Mouse (Mus musculus): ENCODE data around the gene Arhgap10.

The Arhgap10 gene

DNA sequence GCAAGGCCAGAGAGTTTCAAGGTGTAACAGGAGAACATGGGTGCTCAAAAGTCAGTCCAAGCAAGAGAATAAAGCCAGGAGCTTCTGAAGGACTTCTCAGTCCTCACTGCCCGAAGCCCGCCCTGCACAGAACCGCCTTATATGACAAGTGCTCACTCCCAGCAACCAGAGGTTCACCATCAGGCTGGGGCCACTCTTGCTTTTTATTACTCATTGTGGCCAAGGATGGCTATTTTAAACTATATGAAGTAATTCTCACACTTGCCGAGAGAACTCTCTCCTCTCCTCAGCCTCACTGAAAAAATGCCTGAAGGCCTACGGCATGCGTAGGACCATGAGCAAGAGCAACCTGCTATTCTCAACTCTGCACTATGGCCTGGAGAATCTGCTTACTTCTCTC, 133.7 kb downstream of the Arhgap10 start:
- no peak for DNase-seq

DNA sequence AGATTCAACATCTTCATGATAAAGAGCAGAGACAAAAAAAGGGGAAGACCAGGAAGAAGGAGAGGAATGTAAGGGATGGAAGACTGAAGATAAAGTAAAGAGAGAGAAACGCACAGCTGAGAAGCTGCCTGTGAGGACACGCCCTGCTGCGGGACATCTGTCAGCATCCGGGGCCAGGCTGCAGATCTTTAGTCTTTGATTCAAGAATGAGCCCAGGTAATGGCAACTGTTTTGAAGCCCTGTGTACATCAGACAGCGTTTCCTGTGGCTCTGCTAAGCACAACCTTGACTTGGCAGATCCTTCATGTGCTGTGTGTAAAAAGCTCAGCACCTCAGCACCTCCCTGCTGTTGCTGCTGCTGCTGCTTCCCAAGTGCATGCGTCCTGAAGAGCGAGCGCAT, 134.1 kb downstream of the Arhgap10 start:
- no peak for DNase-seq

DNA sequence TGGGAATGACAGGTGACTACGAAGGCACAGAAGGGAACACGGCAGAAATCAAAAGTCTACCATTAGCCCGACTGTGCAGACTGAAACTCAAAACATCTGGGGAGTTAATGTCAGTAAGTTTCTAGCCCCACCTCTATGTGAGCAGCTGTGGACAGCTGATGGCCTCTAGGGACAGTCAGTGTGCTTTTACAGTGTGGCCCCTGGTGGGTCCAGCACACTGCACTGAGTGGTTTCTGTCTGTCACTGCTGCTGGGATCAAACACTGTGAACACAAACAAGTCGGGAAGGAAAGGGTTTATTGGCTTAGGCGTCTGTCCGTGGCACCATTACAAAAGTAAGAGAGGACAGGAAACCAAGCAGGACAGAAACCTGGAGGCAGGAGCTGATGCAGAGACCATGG, 136.9 kb downstream of the Arhgap10 start:
- DNase-seq, result no peak

DNA sequence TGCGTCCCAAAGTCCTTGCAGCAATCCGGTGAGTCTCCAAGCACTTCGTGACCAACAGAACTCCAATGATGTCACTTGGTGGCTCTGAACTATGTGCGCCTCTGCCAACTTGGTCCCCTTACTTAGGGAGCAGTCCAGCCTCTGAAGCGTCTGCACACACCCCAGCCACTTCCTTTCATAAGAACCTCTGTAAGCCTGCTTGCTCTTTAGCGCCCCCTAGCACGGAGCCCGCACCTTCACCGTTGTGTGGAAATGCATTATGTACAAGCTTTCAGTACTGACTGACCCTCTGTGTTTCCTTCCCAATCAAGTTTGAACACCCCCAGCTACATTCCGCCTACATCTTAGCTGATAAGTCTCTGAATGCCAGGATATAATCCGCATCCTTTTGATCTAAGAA, 138.5 kb downstream of the Arhgap10 start:
- DNase-seq, result peak in 1 of 2 experiments; percentile 42

DNA sequence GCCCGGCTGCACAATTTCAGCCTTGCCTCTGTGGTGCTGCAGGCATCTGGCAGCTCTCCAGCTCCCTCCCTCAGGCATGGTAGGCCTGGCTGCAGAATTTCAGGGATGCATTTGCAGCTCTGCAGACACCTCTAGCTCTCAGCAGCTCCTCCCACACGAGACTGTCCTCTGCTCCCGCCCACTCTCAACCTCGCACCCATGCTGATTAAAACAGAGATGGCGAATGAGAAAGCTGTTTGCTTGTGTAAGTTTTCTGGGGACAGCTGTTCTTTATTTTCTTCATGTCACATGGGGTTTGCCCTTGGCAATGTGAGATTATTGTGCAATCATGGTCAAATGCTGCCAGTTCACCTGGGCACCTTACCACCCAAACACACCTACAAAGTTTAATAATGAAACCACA, 141.3 kb downstream of the Arhgap10 start:
- DNase-seq, result no peak

DNA sequence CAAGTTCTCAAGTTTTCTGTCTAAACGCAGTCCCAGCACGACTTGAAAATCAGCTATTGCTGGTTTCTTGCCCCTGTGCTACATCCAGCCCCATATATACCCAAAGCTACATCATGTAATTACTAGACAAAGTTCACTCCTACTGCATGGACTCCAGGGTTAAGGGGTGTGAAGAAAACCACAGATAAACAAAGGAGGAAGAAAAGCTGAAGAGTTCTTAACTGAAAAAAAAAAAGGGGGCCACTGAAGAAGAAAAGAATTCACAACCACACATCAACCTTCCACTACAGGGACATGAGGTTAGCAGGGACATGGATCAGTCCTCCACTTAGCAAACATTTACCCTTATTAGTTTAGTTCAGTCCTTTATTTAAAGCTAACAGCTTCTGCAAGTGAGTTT, 141.8 kb downstream of the Arhgap10 start:
- DNase-seq, result no peak

DNA sequence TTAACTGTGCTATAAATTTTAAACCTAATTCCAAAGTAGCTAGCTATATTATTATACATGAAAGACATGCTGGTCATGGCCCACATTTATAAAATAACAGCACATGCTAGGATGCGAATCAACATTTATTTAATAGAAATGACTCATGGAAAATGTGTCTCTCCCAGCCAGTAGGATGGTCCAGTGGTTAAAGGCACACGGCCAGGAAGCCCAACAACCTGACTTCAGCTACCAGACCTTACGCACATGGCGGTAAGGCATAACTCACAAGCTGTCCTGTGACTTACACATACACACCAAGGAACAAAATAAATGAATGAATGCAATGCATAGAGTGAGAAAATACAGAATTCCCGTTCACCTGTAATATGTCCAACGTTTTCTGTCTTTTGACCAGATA, 146.7 kb downstream of the Arhgap10 start:
- no peak for DNase-seq

DNA sequence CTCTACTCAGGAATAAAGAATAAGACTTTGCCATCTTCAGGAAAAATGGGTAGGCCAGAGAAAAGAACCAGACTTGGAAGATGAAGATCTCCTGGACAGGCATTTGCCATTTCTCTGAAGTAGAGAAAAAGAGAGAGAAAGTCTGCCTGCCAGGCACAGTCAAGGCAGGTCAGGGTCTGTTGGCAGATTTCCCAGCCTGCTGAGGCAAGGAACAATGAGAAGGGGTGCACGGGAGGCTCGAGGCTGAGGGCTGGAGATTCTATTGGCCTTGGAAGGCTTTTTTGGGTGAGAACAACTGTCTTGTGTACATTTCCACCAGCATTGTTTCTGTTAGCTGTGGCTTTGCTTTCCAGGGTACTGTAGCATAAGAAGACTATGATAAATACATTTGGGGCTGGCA, 147.4 kb downstream of the Arhgap10 start:
- no peak for DNase-seq

DNA sequence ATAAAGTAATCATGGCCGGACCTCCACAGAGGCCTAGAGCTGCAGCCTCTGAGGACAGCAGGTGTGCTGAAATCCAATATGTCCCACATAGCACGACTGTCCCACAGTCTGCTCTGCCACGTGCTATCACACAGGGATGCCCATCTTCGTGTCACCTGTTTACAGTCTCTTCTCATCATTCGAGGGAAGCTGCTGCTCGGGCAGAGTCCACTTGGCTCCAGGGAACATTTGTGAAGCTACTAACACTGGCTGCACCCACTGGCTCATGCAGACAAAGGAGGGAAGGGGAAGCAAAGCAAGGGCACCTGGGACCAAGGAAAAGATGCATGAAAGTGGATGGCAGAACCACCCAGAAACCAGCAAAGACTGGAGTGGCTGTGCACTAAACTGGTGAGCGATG, 148.1 kb downstream of the Arhgap10 start:
- DNase-seq, result no peak

DNA sequence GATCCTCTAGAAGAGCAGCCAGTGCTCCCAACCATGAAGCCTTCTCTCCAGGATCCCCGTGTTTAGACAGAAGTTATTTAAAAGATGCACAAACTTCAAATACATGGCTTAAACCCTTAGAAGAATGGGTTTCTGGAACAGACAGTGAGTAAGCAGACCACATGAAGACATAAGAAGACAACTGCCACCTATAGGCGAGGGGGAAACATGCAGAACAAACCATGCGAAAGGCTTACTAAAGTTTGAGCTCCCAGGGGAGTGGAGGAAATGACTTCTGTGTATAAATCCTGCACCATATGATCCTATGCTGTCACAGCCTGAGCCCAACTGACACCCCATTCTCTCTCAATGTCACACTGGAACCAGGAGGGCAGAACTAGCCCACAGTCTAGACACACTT, 150.7 kb downstream of the Arhgap10 start:
- peak in 1 of 2 experiments; percentile 19 for DNase-seq

DNA sequence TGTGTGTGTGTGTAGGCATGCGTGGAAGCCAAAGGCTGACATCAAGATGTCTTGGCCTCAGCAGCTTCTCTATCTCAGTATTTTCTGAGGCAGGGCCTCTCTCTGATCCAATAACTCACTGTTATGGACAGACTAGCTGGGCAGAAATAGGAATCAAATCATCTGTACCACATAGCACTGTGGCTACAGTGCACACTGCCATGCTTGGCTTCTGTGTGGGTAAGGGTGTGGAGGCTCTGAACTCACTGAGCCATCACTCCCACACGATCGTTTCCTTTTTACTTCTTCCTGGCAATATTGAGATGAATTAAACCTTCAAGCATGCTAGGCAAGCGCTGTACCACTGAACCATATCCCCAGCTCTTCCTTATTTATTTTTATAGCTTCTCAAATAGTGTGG, 151.3 kb downstream of the Arhgap10 start:
- DNase-seq, result no peak

DNA sequence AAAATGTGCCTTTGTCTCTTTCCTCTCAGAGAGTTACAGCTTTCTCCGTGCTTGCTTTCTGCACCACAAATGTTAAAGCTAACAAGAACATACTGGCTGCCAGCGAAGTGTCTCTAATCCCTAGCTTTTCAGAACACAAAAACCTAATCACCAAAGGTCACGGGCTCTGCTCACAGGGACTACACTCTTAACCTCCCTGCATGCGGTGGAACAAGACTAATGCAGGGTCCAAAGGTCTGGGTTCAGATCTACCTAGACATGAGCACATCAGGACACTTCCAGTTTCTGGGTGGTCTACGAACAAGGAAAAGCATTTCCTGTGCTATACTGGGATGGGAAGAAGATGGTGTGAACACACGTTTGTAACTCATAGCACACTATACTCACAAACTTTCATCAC, 151.8 kb downstream of the Arhgap10 start:
- no peak for DNase-seq

DNA sequence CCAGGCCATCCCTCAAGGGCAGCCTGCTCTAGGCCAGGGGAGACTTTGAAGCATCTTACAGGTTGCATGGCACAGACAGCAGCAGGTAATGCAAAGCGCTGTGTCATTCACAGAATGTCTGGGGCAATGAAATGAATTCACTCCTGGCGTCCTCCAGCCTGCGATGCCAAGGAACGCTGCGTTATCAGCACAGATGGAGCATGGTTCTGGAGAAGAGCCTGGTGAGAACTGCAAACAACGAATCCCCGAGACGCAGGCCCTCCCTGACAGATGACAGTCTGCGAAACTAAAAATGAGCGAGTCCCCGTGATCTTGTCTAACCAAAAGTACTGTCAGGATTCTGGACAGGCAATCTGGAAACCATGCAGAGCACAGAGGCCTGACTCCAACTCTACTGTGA, 153.3 kb downstream of the Arhgap10 start:
- DNase-seq, result no peak

DNA sequence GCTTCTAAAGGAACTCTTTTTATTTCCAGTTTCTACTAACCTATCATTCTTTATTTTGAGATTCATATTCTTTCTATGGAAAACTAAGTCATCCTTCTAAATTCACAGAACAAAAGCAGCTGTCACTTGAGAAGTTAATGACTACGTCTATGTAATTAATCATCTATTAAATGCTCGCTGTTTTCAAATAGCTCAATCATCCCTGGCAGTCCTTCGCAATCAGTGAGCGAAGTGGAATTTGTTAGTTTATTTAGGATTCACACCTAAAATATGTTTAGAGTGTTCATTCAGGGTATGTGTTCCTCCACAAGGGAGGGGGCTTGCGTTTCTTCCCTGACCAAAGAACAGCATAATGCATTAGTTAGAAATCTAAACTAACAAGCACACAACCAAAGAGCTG, 156.9 kb downstream of the Arhgap10 start:
- DNase-seq, result no peak

DNA sequence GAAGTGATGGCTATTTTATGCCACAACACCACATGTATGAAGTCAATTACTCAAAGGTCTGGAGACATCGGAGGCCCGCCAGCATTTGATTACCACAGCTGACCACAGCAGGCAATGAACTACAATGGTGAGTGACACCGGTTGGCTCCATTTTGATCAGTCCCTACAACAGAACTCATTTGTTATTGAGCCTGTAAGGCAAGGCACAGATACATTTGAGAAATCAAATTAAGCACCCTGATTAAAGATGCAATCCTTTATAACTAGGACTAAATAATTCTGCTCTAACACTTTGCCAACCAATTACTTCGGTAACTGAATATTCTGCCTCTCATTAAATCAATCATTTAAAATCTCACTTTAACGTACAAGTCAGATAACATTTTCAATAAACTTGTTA, 157.3 kb downstream of the Arhgap10 start:
- DNase-seq, result no peak

DNA sequence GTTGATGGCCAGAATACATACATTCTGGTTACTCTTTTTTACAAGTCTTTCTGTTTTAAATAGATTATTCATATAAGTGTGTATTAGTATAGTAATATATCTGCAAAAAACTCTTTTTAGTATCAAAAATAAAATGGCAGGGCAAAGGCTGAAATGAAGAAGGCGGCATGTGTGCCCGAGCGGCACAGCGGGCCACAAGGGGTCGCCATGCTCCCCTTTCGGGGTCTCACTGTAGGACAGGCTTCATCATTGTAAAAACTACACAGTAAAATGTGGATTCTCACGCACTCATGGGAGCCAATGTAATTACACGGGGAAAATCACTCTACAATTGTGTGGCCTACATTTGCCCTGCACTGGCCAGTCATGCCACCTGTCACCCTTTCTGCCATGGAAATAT, 160.6 kb downstream of the Arhgap10 start:
- DNase-seq, result no peak

DNA sequence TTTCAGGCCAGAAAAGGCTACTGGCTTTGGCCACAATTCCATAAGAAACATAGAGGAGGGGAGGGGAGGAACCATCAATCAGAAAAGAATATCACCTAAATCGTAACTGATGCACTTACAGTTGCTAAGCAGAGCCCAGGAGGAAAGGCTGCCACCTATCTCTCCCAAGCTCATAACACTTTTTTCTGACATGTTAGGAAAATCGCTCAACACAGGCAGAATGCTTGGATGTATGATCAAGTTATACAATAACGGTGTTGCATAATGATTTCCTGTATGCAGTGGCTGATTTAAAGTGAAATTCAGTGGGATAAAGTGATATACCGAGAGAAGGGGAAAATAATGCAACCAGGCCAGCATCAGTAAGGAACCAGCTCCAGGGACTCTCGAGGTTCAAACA, 162.4 kb downstream of the Arhgap10 start:
- DNase-seq, result no peak

DNA sequence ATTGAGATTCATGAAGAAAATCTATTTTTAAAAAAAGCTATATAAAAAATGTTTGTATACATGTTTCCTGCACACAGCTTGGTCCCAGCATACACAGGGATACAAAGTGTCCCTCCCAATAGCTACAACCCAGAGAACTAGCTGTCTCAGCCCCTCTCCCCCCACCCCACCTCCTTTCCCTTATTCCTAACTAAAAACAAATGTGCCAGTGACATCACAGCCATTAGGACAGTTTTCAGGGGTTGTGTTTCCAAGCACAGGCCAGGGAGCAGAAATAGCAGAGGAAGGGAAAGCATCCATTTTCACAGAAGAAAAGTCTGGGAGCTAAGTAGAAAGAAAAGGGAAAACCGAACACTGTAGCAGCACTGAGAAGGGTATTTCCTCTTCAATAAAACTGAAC, 163.6 kb downstream of the Arhgap10 start:
- no peak for DNase-seq

DNA sequence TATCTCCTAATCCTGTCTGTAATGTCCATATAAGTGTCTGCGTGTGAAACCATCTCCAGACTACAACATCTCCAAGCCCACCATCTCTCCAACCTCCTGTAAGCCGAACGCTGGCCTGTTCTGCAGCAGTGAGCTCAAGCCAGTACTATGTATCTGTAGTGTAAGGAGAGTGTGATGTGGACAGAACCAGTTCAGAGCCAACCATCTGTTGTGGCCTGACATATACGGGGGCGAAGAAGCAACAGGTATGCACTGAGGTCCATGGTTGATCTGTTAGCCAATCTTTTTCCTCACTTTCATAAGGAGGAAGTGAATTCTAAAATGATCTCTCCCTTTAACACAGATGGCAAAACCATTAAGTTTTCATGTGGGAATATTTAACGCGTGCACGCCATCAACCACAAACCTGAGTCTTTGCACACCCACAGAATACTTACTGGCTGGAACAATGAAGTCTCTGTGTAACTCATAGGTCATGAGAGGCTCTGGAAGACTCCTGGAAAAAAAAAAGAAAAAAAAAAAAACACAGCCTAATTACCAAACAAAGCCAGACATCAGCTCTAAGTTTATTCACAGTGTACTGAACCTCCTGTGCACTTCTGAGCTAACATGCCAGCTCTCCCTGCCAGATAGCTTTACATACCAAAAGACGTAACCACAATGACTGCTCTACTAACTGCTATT, 166.4 kb downstream of the Arhgap10 start:
- DNase-seq, result no peak

DNA sequence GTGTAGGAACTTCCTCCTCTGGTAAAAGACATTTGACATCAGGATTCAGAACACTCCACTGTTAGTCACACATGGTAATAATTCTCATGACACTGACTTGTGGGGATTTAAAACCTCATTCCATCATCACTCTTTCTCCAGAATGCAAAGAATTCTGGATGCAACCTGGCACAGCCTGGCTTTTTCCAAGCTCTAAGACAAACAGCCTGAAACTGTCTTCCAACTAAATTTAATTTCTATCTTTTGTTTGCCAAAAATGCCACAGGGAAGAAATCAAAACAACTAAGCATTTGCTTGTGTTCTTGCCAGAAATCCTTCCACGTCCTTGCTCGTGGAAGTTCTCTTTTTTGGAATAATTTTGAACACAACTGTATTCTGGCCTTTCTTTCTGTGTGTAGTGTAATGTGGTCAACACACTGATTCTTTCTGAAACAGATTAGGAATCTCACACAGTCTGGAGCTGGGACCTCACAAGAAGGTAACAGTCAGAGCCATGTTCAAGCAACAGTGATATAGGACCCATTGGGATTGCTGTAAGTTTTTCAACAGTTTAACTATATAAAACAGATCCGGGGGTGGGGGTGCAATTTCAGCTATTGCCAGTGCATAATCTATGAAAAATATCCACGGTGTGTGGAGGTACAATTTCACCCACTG, 167.5 kb downstream of the Arhgap10 start:
- DNase-seq, result no peak

DNA sequence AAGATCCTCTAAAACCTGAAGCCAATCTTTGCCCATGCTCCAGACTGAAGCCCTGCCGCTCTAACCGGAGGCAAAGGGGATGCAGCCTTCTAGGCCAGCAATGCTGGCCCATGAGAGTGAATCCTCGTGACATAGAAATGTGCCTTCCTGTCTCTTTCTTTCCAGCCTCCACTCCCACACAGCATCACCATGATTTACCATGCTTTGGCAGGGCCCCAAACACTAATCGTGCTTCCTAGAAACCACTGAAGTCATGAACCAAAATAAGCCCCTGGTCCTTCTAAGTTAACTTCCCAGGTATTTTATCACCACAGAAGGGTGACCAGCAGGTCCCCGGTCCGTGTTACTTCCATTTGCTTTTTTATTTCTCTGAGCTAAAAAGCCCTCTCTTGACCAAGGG, 173.8 kb downstream of the Arhgap10 start:
- no peak for DNase-seq

DNA sequence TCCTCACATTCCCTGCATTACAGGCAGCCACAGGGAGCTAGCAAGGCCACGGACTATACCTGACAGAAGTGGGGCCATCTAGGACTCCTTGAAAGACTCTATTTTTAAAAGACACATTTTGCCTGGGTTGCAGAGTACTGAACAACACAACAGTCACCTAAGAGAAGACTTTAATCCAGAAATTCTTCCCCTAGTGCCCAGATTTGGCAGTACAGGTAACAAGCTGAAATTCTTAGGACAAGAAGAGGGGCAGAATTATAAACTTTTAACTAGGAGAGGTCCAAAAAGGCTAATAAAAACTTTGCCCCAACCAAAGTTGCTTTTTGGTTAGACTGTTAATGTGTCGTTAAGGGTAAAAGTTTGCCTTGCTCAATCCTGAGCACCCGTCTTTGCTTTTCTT, 174.4 kb downstream of the Arhgap10 start:
- no peak for DNase-seq

DNA sequence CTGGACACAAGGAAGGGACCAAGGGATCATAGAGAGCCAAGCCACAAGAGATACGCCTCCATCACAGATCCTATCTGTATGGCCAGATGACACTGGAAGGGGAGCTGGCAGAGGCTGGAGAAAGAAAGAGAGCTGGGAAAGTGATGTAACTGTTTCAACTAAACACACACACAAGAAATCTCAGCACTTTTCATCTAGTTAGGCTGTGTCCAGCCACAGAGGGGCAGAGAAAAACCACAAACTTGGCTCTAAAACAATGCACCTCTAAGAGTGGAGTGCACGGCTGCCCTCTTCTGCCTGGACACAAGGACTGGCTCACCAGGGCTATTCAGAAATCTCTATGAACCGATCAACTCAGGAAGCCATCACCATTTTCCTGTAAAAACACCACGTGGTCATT, 175.6 kb downstream of the Arhgap10 start:
- no peak for DNase-seq

DNA sequence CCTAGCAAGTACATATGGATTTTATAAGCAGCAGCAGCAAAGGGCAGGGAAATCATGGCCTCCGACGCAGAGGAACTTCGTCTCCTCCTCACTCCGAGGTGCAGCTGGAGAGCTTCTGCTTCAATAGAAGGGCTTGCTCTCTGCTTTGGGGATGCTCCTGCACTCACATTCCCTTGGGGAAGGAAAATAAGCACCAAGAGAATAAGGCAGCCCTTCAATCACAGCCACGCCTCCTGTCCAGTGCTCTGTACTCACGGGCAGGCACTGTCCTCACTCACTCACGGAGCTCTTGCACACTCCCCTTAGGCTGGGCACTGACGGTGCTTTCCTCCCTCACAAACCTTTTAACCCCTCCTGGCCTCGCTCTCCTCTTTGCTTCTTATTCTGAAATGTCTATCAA, 176.4 kb downstream of the Arhgap10 start:
- DNase-seq, result no peak

All from spleen, adult 18-20 months (tissue).